Mouse (Mus musculus) urinary bladder, postnatal 10 days (tissue): ENCODE results near the gene Gm11114.

Experiments used
- DNase-seq: peaks from one replicate; pipeline ENCODE4 v3.0.0; 2022; ENCODE audit warnings: low spot score

Gene Gm11114

DNA sequence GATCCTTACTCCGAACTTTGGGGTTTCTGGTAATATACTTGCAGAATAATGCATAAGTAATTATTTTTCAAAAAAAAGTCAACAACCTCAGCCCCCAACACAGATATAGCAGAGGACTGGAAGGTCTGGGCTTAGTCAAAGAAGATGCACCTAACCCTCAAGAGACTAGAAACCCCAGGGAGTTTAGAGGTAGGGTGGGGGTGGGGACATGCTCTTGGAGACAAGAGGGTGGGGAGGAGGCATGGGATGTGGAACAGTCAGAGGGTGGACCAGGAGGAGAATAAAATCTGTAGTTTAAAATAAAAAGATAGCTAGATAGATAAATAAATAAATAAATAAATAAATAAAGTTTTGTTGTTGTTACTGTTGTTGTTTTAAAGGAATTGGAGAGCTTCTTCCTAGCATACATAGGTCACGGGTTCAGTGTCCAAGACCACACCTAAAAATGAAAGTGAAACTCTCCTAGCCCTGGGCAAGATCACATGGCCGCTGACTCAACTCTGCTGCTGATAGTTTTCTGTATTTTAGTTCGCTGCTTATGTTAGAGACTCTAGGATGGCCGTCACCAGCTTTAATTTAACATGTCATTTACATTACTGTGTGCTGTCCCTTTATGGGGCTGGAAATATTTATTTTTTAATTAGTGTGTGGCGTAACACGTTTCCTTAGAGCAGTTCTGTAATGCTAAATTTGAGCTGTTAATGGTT is 44.7 kb downstream of the Gm11114 start:
- no peak for DNase-seq
